Mouse (Mus musculus) testis, adult 2 months (tissue): ENCODE measurements around the gene Gm14226.

Experiments used
- CTCF ChIP-seq: fragments of 200-500 bp; IDR thresholded peaks from 2 replicates; pipeline ENCODE4 v1.5.1; 2012; ENCODE audit warnings: low read depth, mild to moderate bottlenecking, inconsistent platforms, low read length, moderate library complexity; ENCODE audit not compliant: control insufficient read depth, insufficient read depth, insufficient replicate concordance
- POLR2A ChIP-seq: fragments of 200-500 bp; IDR thresholded peaks from 2 replicates; pipeline ENCODE4 v1.6.1; 2012; ENCODE audit warnings: low read depth, mild to moderate bottlenecking, inconsistent platforms, low read length, moderate library complexity; ENCODE audit not compliant: control insufficient read depth

DNA sequence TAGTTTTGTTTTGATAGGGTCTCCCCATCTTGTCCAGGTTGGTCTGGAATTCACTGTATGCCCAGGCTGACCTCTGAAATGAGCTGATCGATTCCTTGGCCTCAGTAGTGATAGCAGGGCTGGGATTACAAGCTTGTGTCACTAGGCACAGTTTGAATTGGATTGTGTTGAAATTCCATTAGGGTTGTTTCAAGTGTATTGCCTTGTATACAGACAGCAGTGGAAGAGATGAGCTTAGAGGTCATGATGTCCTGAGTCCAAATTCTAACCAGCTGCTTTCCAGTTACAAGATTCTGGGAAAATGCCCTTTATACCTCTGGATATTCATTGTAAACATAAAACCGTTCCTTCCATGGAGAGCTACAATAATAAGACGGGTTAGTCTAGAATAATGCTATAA, 55.3 kb downstream of the Gm14226 start:
- TF ChIP-seq POLR2A (no peak), CTCF (no peak)
